Mouse (Mus musculus): ENCODE measurements at regions not wholly inside any gene's neighbourhood (a gene's known extent, or its start where the extent isn't known, plus 50 kb on each side); places are given as distances from the start of the nearest gene placed in this dataset.
"Not testable (repeated sequence)": the region's sequence is repeated elsewhere in the genome, so short reads cannot be mapped to it uniquely, and the experiment has no call there.

DNA sequence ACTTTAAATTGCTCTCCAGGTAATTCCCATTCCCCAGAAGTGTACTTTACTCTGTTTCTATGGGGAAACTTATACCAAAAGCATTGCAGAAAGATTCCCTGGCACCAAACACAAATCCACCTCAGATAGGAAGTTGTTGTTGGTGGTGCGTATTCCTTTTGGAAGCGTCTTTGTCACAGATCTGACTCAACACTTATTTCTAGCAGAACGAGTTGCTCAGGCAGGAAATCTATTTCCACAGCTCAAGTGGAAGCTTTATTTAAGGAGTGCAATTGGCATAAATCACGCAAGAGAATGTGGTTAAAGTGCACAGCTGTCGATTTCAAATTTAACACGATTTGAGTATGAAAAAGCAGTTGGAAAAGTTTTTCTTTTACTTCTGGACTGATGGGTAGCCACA lies 436.9 kb upstream of the Ghitm start:
- DNase-seq, result no peak

DNA sequence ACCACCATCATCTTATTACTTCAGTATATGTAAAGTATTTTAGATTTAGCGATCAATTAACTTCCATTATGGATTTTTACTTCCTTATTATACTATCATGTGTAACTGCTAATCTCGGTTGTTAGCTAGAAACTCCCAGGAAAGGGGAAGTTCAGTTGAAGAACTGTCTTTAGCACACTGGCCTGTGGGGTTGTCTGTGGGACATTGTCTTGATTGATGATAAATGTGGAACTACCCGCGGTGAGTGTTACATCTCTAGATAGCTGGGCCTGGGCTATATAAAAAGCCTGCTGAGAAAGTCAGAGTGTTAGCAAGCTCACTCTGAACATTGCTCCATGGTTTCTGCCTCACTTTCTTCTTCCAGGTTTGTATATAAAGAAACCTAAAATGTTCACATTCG lies 423.2 kb upstream of the Ghitm start:
- DNase-seq, result no peak

DNA sequence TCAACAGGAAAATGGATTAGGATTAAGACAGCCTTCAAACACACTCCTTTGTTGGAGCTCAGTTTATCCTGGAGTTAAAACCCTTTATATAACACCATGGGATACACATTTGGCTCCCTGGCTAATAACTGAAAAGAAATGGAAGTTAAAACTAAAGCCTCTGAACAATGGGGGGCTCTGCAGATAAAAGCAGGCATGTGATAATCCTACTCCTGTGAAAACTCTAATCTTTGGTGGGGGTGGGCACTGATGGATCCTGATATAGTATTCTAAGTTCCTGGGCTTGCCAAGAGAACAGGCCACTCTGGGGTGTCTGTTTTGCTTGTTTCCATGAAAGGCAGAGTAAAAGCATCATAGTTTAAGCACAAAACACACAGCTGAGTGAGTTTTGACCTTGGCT lies 388.5 kb upstream of the Ghitm start:
- DNase-seq, result no peak

DNA sequence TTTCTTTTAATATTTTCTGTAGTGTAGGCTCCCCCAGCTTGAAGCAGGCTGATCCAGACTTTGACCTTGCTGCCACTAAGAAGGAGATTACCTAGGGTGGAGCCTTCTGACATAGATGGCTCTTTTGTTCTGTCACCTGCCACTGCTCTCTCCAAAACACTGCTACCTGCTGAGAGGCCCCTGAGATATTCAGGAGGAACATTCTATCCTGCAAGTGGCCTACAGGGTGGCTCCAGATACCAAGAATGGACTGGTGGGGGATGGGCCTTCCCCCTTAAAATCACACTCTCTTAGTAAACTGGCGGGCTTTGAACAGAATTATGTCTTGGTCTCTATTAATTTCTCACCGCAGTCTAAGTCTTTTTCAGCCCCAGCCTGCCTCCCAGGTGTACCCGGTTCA lies 385.6 kb upstream of the Ghitm start:
- DNase-seq, result not testable (repeated sequence)

DNA sequence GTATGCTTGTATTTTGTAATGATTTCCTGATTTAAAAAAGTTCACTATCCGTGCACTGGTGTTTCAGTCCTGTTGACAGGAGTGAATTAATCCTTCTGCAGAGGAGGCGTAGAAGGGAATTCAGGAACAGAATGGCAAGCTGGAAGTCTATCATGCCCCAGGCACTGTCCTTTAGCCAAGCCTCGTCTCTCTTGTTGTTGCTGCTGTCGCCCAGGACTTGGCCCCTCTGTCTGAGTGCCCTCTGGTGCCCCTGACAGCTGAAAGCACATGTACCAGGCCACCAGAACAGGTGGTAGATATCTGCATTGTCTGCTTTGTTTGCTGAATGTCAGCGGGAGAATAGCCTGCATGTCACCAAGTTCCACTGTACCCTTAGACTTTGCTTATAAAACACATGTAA lies 370.2 kb upstream of the Ghitm start:
- no peak for DNase-seq

DNA sequence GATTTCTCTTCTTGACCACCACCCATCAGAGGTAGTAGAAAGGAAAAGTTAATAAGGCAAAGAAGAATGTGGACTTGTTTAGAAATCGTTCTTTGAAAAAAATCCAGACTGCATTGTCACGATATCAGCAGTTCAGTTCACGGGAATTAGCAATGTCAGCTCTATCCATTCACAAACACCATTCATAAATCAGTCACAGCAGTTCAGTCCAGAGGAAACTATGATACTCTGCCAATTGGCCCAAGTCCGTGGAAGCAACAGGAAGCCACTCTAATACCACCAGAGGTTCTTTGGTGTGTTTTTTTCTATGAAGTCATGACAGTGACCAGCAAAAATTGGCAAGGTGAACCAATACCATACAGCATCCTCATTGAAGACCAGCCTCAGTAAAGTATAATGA lies 355.6 kb upstream of the Ghitm start:
- DNase-seq, result no peak

DNA sequence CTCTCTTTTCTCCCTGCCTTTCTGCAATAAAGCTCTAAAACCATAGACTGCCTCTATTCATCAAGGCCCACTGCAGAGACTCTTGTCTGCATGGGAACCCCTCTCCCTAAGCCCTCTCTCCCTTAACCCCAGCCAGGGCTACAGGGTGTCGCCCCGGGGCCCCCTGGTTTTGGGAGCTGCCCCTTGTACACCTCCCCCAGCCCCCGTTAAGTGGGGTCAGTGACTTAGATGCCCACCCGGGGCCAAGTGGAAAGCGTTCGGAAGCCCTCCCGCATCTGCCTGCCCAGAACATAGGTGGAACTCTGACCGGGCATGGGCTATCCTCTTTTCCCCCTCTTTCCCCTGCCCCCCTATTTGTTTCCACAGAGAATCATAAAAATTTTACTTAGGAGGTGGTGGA lies 350.2 kb upstream of the Ghitm start:
- no peak for DNase-seq

DNA sequence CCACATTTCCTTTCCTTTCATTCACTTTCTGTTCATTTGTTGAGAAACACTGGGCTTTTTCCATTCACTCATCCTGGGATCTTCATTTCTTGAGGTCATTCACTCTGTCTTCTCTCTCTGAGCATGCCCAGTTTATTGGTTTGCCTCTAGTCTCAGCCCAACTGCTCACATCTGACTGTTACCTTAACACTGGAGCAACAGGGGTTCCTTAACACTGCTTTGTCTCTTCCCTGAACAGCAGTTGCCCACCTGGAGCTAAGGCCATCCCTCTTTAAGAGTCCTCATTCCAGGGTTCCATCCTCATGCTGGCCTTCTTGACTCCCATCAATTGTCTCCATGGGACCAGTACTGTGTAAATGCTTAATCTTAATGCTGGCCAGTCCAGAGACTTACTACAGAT lies 342.5 kb upstream of the Ghitm start:
- DNase-seq, result no peak

DNA sequence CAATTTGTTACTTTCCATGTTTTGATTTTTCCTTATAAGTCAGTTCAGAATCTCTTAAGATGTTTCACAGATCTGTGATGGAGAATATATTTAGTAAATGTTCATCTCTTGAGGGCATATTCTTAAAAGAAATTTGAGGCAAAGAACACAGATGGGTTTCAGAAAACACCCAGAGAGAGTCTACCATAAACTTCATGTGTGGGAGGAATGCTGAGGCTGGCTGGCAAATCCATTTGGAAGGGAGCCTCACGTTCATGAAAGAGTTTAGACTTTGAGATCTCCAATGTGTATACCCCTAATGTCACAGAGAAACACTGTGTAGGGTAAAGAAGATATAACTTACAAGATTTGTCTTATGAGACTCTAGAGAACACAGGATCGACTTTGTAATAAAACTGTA lies 333.6 kb upstream of the Ghitm start:
- no peak for DNase-seq

DNA sequence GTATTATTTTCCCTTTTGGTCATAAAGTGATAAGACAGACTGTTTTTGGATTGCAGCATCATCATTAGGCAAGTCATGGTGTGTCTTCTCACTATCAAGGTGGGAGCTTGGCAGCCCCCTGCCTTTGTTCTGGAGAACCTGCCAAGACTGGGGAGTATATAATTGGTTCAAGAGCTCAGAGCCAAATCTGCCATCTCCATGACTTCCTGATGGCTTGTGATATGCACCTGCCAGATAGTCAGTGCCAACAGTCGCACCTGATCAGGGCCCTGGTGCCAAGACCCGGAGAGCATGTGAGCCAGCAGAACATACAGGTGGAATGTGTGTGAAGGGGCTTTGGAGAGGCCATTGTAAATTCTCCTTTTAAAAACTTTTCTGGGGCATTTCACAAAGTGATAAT lies 305.8 kb upstream of the Ghitm start:
- DNase-seq, result no peak

DNA sequence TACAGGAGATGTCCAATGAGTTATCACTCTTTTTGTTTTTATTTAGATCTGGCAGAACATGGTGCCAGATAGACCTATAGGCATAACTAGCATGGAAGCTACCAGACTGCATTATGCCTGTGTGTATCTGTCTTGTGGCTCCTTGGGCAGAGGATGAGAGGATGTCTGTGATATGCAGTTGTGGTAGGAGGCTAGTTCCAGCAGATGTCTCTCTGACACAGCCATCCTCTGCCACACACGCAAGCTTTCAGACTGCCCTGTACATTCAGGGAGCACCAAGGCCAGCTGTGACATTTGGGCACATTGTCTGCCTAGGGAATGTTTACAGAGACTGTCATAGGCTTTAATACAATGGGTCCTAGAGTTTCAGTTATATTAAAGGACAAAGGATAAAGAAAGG lies 295.6 kb upstream of the Ghitm start:
- DNase-seq, result no peak

DNA sequence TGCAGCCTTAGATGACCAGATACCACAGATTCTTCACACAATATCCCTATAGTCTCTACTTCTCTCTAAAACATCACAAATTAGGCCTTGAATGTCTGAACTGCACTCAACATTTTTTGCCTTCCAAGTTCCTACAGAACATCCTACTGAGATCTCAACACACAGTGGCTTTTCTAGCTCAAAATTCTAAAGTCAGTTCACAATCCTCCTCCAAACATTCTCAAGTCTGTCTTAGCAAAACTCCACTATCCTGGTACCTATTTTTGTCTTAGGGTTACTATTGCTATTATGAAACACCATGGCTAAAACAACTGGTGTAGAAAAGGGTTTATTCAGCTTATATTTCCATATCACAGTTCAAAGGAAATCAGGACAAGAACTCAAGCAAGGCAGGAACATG lies 290.4 kb upstream of the Ghitm start:
- no peak for DNase-seq

DNA sequence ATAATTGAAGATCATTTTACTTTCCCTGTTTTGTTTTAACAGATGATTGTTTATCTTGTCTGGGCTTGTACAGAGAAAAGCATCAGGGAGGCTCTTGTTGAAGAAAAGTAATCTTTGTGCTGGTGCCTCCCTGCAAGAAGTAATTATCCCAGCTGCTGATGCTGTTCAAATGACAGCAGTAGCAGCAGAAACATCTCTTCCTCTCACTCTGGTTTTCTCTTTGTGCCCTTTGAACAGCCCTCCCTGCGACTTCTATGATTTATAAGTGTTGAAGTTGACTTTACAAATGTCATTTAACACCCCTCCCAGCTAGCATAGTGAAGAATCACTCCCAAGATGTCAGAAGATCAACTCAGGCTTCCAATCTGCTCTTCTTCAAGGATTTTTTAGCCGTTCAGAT lies 286.5 kb upstream of the Ghitm start:
- no peak for DNase-seq

DNA sequence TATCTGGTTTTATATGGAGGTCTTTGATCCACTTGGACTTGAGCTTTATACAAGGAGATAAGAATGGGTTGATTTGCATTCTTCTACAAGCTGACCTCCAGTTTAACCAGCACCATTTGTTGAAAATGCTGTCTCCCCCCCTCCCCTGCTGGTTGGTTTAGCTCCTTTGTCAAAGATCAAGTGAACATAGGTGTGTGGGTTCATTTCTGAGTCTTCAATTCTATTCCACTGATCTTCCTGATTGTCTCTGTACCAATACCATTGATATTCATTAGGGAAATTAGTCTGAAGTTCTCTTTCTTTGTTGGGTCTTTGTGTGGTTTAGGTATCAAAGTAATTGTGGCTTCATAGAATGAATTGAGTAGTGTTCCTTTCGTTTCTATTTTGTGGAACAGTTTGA lies 277.5 kb upstream of the Ghitm start:
- DNase-seq, result not testable (repeated sequence)

DNA sequence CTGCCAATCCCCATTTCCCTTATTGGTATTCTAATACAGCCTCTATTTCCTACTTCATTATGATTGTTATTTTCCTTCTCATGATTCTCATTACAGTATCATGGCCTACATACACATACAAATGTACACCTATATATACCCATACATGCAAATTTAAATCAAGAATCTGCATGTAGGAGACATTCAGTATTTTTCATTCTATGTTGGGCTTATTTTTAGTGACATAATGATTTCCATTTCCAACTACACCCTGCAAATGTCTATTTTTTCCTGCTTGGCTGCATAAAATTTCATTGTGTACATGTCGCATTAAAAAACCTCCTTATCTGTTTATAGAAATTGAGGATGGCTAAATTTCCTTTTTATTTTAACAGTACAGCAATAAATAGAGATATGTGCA lies 236.9 kb upstream of the Ghitm start:
- no peak for DNase-seq

DNA sequence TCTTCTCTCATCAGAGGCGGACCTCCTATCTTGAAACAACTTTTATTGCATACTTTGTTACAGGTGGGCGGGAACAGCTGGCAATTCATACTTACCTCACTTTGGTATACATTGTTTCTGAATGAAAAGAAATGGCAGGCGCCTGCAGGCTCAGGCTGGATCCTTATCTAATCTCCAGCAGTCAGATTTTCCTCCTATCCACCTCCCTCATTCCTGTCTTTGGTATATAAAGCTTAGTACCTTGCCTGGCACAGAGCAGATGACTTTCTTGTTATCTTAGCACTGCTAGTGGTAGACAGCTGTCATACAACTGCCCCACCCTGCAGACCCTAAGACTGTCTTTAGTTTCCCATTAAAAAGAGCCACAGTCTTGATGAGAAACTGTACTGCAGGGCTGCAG lies 226.8 kb upstream of the Ghitm start:
- DNase-seq, result no peak

DNA sequence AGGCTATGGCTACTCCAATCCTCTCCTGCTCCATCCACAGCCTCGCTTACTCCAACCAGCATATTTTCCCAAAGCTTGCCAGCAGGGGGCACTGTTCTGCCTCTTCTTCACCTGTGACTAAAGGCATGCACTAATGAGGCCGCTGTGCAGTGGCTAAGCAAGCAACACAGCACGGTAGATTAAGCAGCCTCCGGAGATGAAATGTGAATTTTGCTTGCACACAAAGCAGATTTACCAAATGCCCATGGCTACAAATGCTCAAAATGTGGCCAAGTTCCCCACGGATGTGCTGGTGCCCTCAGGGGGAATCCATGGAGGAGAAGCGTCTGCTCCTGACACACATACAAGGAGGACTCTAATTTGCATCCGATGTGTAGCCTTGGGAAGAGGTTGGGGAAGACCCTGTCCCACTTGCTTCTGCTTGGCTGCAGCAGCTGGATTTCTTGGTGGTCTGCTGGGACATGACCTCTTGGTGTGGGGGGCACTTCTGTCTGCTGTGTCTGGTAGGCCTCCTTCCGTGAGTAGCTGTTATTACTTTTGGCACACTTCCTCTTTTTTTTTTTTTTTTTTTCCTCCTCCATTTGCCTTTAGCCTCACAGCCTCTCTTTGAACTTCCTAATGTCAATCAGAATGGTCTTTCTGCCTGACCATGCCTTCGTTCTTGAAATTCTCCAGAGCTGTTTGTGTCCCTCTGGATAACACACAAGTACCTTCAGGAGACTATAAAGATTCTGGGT lies 221.1 kb upstream of the Ghitm start:
- peak; percentile 79 to 82 for DNase-seq

DNA sequence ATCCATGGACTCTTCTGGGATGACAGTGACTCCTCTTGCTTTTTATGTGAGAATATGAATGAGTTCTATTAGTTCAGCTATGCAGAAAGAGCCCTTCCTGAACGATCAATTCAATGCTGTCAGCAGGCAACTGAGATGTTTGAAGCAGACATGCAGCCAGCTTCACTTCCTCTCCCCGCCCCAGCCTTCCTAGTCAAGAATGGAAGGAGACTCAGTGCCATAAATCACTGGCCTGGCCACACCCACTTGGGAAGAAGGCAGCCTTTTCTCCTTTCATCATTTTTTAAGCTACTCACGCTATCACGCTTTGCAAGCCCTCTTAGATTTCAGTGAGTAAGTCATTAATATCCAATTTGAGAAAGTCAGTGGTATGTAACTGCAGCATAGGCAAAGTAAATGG lies 188.3 kb upstream of the Ghitm start:
- peak; percentile 35 to 58 for DNase-seq

DNA sequence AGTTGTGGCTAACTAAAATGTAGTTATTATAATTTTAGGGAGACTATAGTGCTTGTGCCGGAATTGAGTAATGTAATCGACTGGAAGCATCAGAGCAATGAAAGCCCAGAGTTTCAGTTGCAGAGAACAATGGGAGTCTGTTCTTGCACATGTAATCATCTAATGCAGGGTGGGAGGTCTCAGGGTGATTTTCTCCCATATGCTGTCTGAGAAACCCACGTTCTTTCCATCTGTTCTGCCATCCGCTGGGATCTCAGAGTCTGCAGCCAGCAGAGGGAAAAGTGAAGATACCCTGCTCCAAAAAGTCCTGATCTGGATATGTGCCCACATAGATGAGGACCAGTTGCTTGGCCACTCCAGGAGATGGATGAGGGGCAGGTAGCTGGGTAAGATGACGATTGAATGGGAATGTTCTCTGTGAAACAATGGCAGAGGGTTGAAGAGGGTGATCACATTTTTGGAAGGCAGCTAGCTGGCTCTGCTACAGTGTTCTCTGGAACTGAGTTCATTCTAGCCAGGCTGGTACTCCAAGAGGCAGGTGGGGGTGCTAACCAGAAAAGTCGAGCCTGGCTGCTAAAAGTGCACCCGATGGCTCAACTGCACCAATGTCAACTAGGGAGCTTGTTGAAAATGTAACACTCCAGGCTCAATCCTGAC lies 180.3 kb upstream of the Ghitm start:
- no peak for DNase-seq

DNA sequence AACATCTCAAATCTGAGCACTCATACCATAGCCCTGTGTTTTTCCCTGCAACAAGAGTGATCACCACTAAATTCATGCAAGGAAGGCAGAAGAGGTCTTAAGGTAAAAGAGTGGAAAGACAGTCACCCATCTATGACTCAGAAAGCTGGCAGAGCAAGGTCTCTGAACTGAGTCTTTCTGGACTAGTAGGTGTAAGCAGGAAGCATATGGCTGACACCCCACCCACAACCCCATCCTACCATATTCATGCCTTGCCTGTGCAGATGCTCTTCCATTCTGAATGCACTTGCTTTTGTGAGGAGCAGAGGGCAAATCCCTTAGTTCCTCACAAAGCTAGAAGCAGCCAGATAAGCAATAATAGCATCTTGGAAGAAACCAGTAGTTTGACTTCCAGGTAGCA lies 178.8 kb upstream of the Ghitm start:
- no peak for DNase-seq

DNA sequence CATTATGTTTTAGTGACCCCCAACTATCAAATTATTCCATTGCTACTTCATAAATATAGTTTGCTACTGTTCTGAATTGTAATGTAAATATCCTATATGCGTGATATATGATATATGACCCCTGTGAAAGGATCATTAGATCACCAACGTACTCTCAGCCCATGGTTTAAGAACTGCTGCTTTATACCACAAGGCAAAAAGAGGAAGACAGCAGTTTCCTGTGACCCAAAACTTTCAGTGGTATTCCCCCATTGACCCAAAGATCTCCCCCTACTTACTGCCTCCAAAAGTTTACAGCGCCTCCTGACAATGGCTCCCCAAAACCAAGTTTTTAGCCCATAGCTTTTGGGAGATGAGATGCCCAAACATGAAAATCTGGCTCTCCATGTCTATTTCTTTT lies 177.8 kb upstream of the Ghitm start:
- DNase-seq, result no peak

DNA sequence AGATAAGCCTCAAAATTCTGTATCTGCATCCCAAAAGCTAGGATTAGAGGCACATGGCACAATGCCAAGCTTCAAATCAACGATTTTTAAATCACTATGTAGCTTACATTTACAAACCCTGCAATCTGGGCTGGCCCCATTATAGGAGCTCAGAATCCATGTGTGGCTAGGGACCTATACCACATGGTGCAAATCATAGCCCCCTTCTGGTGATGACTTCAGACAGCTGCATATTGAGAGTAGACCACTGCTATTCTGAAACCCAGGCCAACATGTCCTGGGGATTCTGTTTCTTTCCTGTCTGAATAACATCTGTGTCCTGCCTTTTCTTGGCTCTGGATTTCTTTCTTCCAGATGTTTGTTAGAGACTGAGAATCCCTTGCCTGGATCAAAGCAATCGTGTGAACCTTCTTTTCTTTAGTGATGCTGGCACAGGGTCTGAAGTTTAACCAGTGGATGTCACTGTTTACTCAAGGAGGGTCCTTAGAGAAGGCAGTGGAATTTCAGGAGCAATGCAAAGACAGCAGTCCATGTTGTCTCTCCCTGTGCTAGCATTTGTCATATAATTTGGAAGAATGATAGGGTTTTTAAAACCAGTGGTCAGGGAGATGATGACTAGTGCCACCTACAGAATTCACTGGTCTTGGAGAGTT lies 171.7 kb upstream of the Ghitm start:
- no peak for DNase-seq

DNA sequence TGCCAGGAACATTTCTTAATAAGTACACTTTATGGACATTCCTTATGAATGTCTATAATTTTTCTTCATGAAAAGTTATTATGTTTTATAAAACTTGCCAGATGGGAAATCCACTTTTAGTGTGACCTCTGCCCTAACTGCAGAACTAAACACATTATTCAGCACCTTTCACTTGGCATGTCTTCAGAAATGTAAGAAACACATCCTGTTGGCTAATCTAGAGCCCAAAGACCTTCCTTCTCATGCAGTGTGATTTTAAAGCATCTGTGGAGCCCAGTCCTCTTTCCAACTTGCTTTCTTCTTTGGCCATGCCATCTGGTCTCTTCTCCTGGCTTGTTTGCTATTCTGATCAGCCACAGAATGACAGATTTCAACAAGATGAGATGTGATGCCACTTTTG lies 163.6 kb upstream of the Ghitm start:
- DNase-seq, result no peak

DNA sequence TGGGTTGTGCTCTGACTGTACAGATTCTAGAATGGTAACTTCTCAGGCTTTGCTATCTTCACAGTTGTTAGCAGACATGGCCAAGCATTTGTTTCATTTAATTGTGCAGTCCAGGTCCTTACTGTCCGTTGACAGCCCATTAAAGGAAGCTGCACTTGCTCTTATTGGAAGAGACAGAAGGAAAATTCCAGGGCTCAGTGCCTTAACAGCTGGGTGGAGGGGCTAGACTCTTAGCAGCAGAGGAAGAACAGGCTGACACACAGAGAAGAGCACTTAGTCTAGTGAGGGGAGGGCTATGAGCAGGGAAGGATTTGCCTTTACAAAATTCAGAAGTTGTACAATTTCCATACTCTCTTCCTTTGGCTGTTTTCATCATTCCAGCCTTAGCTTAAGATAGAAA lies 161.5 kb upstream of the Ghitm start:
- DNase-seq, result no peak

Measured in kidney, postnatal 4 days (tissue).